Mouse (Mus musculus): Measurements from ENCODE around the gene N4bp3.

The N4bp3 gene

DNA sequence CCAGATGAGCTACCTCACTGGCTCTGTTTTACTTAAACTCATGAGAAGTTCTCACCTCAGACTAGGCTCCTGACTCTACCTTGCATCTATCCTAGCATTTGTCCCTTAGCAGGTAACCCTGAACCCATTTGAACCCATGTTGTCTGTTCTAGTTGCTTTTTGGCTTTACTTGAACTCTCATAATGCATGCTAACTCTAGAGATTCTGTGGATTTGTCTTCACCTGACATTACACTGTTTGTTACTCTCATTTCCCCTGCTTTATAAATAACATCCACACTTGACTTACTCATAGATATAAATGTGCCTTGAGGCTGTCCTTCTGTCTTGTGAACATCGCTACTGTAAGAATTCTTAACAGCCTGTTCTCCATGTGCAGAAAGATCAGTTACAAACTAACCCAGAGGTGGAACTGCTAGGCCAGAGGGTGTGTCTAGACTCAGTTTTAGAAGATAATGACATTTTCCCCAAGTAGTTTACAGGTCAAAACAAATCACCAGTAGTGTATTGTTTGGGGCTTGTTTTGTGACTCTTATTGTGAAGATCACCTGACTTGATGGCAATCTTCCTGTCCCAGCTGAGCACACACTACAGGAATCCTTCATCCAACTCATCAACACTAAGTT is 55.1 kb downstream of the N4bp3 start:
- DNase-seq (ENCODE audit: low read depth), result no peak

DNA sequence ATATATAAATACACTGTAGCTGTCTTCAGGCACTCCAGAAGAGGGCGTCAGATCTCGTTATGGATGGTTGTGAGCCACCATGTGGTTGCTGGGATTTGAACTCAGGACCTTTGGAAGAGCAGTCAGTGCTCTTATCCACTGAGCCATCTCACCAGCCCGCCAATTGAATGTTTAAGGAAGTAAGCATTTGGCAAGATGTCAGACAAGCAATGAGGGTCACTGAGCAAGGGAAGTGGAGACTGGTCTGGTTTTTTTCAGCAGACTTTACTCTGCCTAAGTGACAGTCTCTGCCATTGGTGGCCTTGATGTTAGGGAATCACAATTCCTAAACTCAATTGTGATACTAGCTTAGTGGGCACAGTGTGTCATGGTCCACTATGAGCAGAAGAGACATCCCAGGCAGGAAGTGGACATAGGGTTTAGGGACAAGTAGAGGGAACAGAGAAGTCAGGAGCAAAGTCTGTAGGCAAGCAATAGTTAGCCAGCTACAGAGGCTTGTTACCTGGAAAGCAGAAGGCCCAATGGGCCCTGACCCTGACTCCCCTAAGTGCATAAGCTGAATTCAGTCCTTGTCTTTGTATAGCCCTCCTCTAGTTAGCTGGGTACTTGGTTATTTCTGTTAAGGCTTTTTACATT is 55.8 kb downstream of the N4bp3 start:
- DNase-seq (ENCODE audit: low read depth), result no peak

DNA sequence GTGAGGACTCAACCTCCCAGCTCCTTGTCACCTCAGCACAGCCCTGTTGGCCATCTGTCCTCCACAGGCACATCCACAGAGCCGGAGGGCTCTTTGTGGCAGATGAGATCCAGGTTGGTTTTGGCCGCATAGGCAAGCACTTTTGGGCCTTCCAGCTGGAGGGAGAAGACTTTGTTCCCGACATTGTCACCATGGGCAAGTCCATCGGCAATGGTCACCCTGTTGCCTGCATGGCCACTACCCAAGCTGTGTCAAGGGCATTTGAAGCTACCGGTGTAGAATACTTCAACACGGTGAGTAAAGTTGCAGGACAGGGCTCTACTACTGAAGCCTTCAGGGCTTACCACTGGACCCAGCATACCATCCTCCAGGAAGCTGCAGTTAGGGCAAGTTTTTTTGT is 56.8 kb downstream of the N4bp3 start:
- no peak for DNase-seq (ENCODE audit: low read depth)

DNA sequence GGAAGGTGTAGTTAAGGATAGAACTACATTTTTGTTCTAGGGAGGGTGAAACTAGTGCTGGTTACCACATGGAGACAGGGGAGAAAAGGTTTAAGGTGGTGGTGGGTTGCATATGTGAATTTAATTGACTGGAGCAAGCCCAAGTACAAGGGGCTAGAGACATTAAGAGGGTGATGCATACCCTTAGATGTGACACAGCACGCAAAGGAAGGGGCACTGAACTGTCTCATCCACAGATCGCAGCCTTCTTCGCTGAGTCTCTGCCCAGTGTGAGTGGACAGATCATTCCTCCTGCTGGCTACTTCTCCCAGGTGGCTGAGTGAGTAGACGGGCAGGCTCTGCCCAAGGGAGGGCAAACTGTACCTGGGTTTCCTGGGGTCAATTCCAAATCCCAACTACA is 57.3 kb downstream of the N4bp3 start:
- DNase-seq (ENCODE audit: low read depth), result no peak
